Mouse (Mus musculus) thymus, adult 2 months (tissue): ENCODE results near the gene 2810408A11Rik. TPM values are rescaled to one million over a fixed set of nuclear protein-coding genes. Genes with fewer than 3 reads are reported as not detected.

Experiments
- DNase-seq: peaks from one replicate; pipeline ENCODE4 v3.0.0; 2021
- H3K27ac ChIP-seq: fragments of 200-500 bp; 2 replicates; pipeline ENCODE4 v1.5.1; 2012; ENCODE audit warnings: low read length, control low read depth; ENCODE audit not compliant: control insufficient read depth, insufficient read depth
- H3K27me3 ChIP-seq: fragments of 200-500 bp; 2 replicates; pipeline ENCODE4 v1.6.1; 2012; ENCODE audit warnings: mild to moderate bottlenecking, low read length, moderate library complexity, mixed read lengths; ENCODE audit not compliant: control insufficient read depth, insufficient read depth
- H3K36me3 ChIP-seq: fragments of 200-500 bp; 2 replicates; pipeline ENCODE4 v1.6.1; 2012; ENCODE audit warnings: mild to moderate bottlenecking, low read length, moderate library complexity; ENCODE audit not compliant: control insufficient read depth, insufficient read depth
- H3K4me1 ChIP-seq: fragments of 200-500 bp; replicated peaks from 2 replicates; pipeline ENCODE4 v1.6.1; 2012; ENCODE audit warnings: low read length; ENCODE audit not compliant: control insufficient read depth, insufficient read depth
- H3K4me3 ChIP-seq: fragments of 200-500 bp; 2 replicates; pipeline ENCODE4 v1.5.1; 2012; ENCODE audit warnings: mild to moderate bottlenecking, low read length, control low read depth, moderate library complexity; ENCODE audit not compliant: control insufficient read depth, insufficient read depth
- CTCF ChIP-seq: fragments of 200-500 bp; IDR thresholded peaks from 2 replicates; pipeline ENCODE4 v1.5.1; 2012; ENCODE audit warnings: mild to moderate bottlenecking, control low read depth, low read length, moderate library complexity, borderline replicate concordance; ENCODE audit not compliant: control insufficient read depth, poor library complexity, insufficient read depth; ENCODE audit errors: extremely low read depth
- POLR2A ChIP-seq: fragments of 200-500 bp; IDR thresholded peaks from 2 replicates; pipeline ENCODE4 v1.6.1; 2012; ENCODE audit warnings: mild to moderate bottlenecking, low read length, control low read depth, moderate library complexity; ENCODE audit not compliant: control insufficient read depth, poor library complexity, insufficient read depth; ENCODE audit errors: extremely low read depth
- WGBS: fragments of 180-500 bp; shearing (Covaris S2); methylation state at CpG from one replicate; pipeline ENCODE4 v1.1.7; 2018; 5-methylcytosine and 5-hydroxymethylcytosine counted together
- polyA plus RNA-seq: library from polyadenylated mRNA; depleted of rRNA; stranded (reverse); fragments of >200 nt; gene quantifications from 2 replicates; pipeline ENCODE4 v1.2.3, GENCODE M21; 2012

The 2810408A11Rik gene
- polyA plus RNA-seq, 1 experiment, result 7.1 TPM

- Histone ChIP-seq H3K4me3 (no peak overlapping the region), H3K36me3 (peaks cover 2% of the 10 kb centered on the region), H3K27me3 (no peaks in the 10 kb centered on the region), H3K27ac (no peak overlapping the region), H3K4me1 (peaks cover 19% of the 10 kb centered on the region)
- 96% methylated on average over 3 of the region's 3 CpGs for WGBS
- TF ChIP-seq CTCF, result no peak
- TF ChIP-seq POLR2A, result no peak
- no peak for DNase-seq
Observed at GRCm38 (mm10) chr11:69878399-69878798, 22.4 kb downstream of the 2810408A11Rik start.

DNA sequence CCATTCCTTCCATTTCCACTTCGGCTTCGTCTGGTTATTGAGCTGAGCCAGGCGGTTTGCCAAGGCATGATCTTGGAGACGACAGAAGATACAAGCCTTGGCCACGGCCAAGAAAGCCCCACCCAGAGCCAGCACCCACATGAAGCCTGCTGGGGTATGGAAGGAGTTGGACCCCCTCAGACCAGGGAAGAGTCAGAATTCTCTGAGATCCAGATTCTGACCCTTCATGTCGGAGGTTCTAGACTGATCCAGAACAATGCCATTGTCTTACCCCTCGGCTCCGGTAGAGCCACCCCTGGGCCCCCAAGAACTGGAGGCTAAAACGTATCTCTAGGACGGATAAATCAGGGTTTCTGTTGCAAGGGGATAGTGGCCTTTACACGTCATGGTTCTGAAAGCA, 22.9 kb downstream of the 2810408A11Rik start, which contains the start of gene Tmem95:
TSS of gene Tmem95 (minus strand) at position 141 of the 400 bp plus-strand sequence.
- Histone ChIP-seq H3K36me3 (no peaks in the 10 kb centered on the region), H3K27me3 (no peaks in the 10 kb centered on the region), H3K4me1 (peaks cover 19% of the 10 kb centered on the region), H3K27ac (no peak within 1 kb of the TSS), H3K4me3 (no peak within 1 kb of the TSS)
- TF ChIP-seq CTCF, result no peak
- no peak for DNase-seq
- 97% methylated on average over 11 of the region's 11 CpGs for WGBS

- H3K27me3 ChIP-seq, result no peaks in the 10 kb centered on the region
- H3K36me3 ChIP-seq, result no peaks in the 10 kb centered on the region
- DNase-seq, result peak; percentile 92
- no peak overlapping the region for H3K4me3 ChIP-seq
- TF ChIP-seq CTCF (peak; percentile 91), POLR2A (no peak)
- H3K4me1 ChIP-seq, result peaks cover 14% of the 10 kb centered on the region
- no peak overlapping the region for H3K27ac ChIP-seq
- 4% methylated on average over 12 of the region's 12 CpGs for WGBS
Observed at GRCm38 (mm10) chr11:69876867-69877266, 23.9 kb downstream of the 2810408A11Rik start.

- no peak for TF ChIP-seq CTCF
- TF ChIP-seq POLR2A, result no peak
- no peak for DNase-seq
- H3K4me1 ChIP-seq, result peaks cover 7% of the 10 kb centered on the region
- H3K36me3 ChIP-seq, result no peaks in the 10 kb centered on the region
- H3K4me3 ChIP-seq, result no peak overlapping the region
- no peak overlapping the region for H3K27ac ChIP-seq
- no peaks in the 10 kb centered on the region for H3K27me3 ChIP-seq
- WGBS, result 38% methylated on average over 7 of the region's 7 CpGs
Observed at GRCm38 (mm10) chr11:69876186-69876585, 24.6 kb downstream of the 2810408A11Rik start.

- TF ChIP-seq CTCF, result no peak
- TF ChIP-seq POLR2A, result no peak
- DNase-seq, result no peak
- H3K4me3 ChIP-seq, result no peak overlapping the region
- no peaks in the 10 kb centered on the region for H3K36me3 ChIP-seq
- 84% methylated on average over 4 of the region's 4 CpGs for WGBS
- H3K27ac ChIP-seq, result no peak overlapping the region
- H3K4me1 ChIP-seq, result no peaks in the 10 kb centered on the region
- no peaks in the 10 kb centered on the region for H3K27me3 ChIP-seq
Observed at GRCm38 (mm10) chr11:69872451-69872850, 28.3 kb downstream of the 2810408A11Rik start.

GRCm38 (mm10) chr11:69871822-69872221, 29.0 kb downstream of the 2810408A11Rik start:
- no peak overlapping the region for H3K27ac ChIP-seq
- 86% methylated on average over 7 of the region's 7 CpGs for WGBS
- H3K27me3 ChIP-seq, result no peaks in the 10 kb centered on the region
- no peaks in the 10 kb centered on the region for H3K4me1 ChIP-seq
- TF ChIP-seq CTCF (no peak), POLR2A (no peak)
- no peaks in the 10 kb centered on the region for H3K36me3 ChIP-seq
- no peak for DNase-seq
- no peak overlapping the region for H3K4me3 ChIP-seq
